ENCODE assay signal across 8 mouse cellular contexts in genomic region chr11:87357317-87358300, GRCm38 (mm10). TPM values are rescaled to one million over a fixed set of nuclear protein-coding genes. Genes with fewer than 3 reads are reported as not detected.
DNase-seq lines count a peak whose midpoint lies in the region; ATAC-seq and TF ChIP-seq lines count a peak whose summit lies in the region.

No protein-coding gene starts in this region.

- peak overlapping the region; percentile 97 for H3K4me2 ChIP-seq in embryonic facial prominence, embryonic 15.5 days (replicated peaks)
- H3K4me2 ChIP-seq in hindbrain, embryonic 16.5 days (ENCODE audit: low read length), result peak overlapping the region; percentile 79
- H3K4me2 ChIP-seq in liver, embryonic 12.5 days, result peak overlapping the region; percentile 98

- H3K9me3 ChIP-seq in embryonic facial prominence, embryonic 15.5 days (replicated peaks), result no peaks in the 10 kb centered on the region
- H3K9me3 ChIP-seq in hindbrain, embryonic 16.5 days (ENCODE audit: control insufficient read depth, low read length), result no peaks in the 10 kb centered on the region
- H3K9me3 ChIP-seq in liver, embryonic 12.5 days (replicated peaks), result no peaks in the 10 kb centered on the region

- peak overlapping the region; percentile 35 for H3K9ac ChIP-seq in embryonic facial prominence, embryonic 15.5 days
- H3K9ac ChIP-seq in hindbrain, embryonic 16.5 days (ENCODE audit: low read depth, low read length), result peak overlapping the region; percentile 94
- peak overlapping the region; percentile 87 for H3K9ac ChIP-seq in liver, embryonic 12.5 days

- no peak for ATAC-seq in embryonic facial prominence, embryonic 15.5 days (ENCODE audit: insufficient number of reproducible peaks, low FRiP score, low TSS enrichment, low read depth)
- no peak for ATAC-seq in hindbrain, embryonic 16.5 days
- ATAC-seq in liver, embryonic 12.5 days, result peak; percentile 18; the same call in 1 of the 2 replicates

- WGBS in lung, adult 2 months, result 8% methylated on average over 31 of the region's 31 CpGs
- WGBS in embryonic facial prominence, embryonic 15.5 days, result 6% methylated on average over 31 of the region's 31 CpGs
- WGBS in hindbrain, embryonic 16.5 days, result 4% methylated on average over 31 of the region's 31 CpGs
- WGBS in liver, embryonic 12.5 days (ENCODE audit: insufficient replicate concordance), result 6% methylated on average over 31 of the region's 31 CpGs

- TF ChIP-seq POLR2A in lung, adult 2 months (IDR thresholded peaks at IDR 0.05; ENCODE audit: borderline replicate concordance, extremely low read depth, low read depth, low read length), result no peak

- DNase-seq in lung, adult 2 months, result no peak
- no peak for DNase-seq in lung, postnatal 10 days
- peak; percentile 46 for DNase-seq in ZHBTc4 (ENCODE audit: low read depth, low spot score)
- DNase-seq in right cerebral cortex, postnatal 10 days (ENCODE audit: low spot score in 2 of 2), result peak; percentile 46 to 52
- DNase-seq in ovary, postnatal 14 days (ENCODE audit: low spot score), result no peak

- no peak overlapping the region for H3K27ac ChIP-seq in embryonic facial prominence, embryonic 15.5 days (replicated peaks)
- H3K27ac ChIP-seq in hindbrain, embryonic 16.5 days (ENCODE audit: low read depth, low read length), result peak overlapping the region; percentile 84
- H3K27ac ChIP-seq in liver, embryonic 12.5 days, result peak overlapping the region; percentile 75

- H3K4me3 ChIP-seq in lung, adult 2 months (replicated peaks; ENCODE audit: extremely low read depth, low read depth, low read length), result peak overlapping the region; percentile 34
- H3K4me3 ChIP-seq in embryonic facial prominence, embryonic 15.5 days (replicated peaks), result peak overlapping the region; percentile 70
- H3K4me3 ChIP-seq in hindbrain, embryonic 16.5 days (ENCODE audit: low read length), result peak overlapping the region; percentile 93
- H3K4me3 ChIP-seq in liver, embryonic 12.5 days, result peak overlapping the region; percentile 84

- H3K36me3 ChIP-seq in embryonic facial prominence, embryonic 15.5 days, result no peaks in the 10 kb centered on the region
- no peaks in the 10 kb centered on the region for H3K36me3 ChIP-seq in hindbrain, embryonic 16.5 days (ENCODE audit: control insufficient read depth, insufficient read depth, low read length)
- H3K36me3 ChIP-seq in liver, embryonic 12.5 days, result no peaks in the 10 kb centered on the region

- H3K4me1 ChIP-seq in lung, adult 2 months (ENCODE audit: control insufficient read depth, insufficient read depth, low read length), result 0 out of 2 replicates have a peak, but pooled peaks cover 2% of the 10 kb centered on the region
- peaks cover 16% of the 10 kb centered on the region for H3K4me1 ChIP-seq in embryonic facial prominence, embryonic 15.5 days
- peaks cover 6% of the 10 kb centered on the region for H3K4me1 ChIP-seq in hindbrain, embryonic 16.5 days (ENCODE audit: control insufficient read depth, insufficient read depth, low read depth, low read length)
- H3K4me1 ChIP-seq in liver, embryonic 12.5 days, result peaks cover 22% of the 10 kb centered on the region

- no peak for TF ChIP-seq CTCF in lung, adult 2 months (IDR thresholded peaks at IDR 0.05; ENCODE audit: insufficient read depth, low read length)

- peaks cover 37% of the 10 kb centered on the region for H3K27me3 ChIP-seq in embryonic facial prominence, embryonic 15.5 days
- H3K27me3 ChIP-seq in hindbrain, embryonic 16.5 days (replicated peaks; ENCODE audit: control insufficient read depth, insufficient read depth, low read length), result no peaks in the 10 kb centered on the region
- peaks cover 55% of the 10 kb centered on the region for H3K27me3 ChIP-seq in liver, embryonic 12.5 days (replicated peaks)

RNA-seq across cellular contexts. Expression of gene Ppm1e, which starts 1.2 kb away (rescaled TPM):
- 0.27 and 0.46 TPM in 2 replicates for polyA plus RNA-seq in lung, adult 2 months (2012; rRNA removed)
- polyA plus RNA-seq in embryonic facial prominence, embryonic 15.5 days (2015; fragmentation: Nextera tagmentation; extraction: Ambion mirVana), result 3.9 and 4.7 TPM in 2 replicates
- polyA plus RNA-seq in hindbrain, embryonic 16.5 days (2015; fragmentation: Nextera tagmentation; extraction: Ambion mirVana), result 21.9 and 22.6 TPM in 2 replicates
- 2.9 and 3.4 TPM in 2 replicates for polyA plus RNA-seq in liver, embryonic 12.5 days (2016; fragmentation: Nextera tagmentation; extraction: Ambion mirVana)

RNA-seq across cellular contexts. Expression of gene Rad51c, which starts 47.1 kb away (rescaled TPM):
- polyA plus RNA-seq in lung, adult 2 months (2012; rRNA removed), result 0.36 and 0.44 TPM in 2 replicates
- polyA plus RNA-seq in embryonic facial prominence, embryonic 15.5 days (2015; fragmentation: Nextera tagmentation; extraction: Ambion mirVana), result 6.4 and 7.3 TPM in 2 replicates
- polyA plus RNA-seq in hindbrain, embryonic 16.5 days (2015; fragmentation: Nextera tagmentation; extraction: Ambion mirVana), result 3.8 and 5.1 TPM in 2 replicates
- 5.0 and 5.9 TPM in 2 replicates for polyA plus RNA-seq in liver, embryonic 12.5 days (2016; fragmentation: Nextera tagmentation; extraction: Ambion mirVana)

RNA-seq across cellular contexts. Expression of gene Tex14, which starts 47.3 kb away (rescaled TPM):
- polyA plus RNA-seq in lung, adult 2 months (2012; rRNA removed), result 0.39 and 0.45 TPM in 2 replicates
- 1.7 and 2.0 TPM in 2 replicates for polyA plus RNA-seq in embryonic facial prominence, embryonic 15.5 days (2015; fragmentation: Nextera tagmentation; extraction: Ambion mirVana)
- polyA plus RNA-seq in hindbrain, embryonic 16.5 days (2015; fragmentation: Nextera tagmentation; extraction: Ambion mirVana), result 1.7 and 1.9 TPM in 2 replicates
- polyA plus RNA-seq in liver, embryonic 12.5 days (2016; fragmentation: Nextera tagmentation; extraction: Ambion mirVana), result not detected in 2 replicates

Comparison
In these comparisons a context has a peak if more than half of its experiments do, and no peak if none do; other contexts are left out.
1. DNase-seq: peak in ZHBTc4 (single experiment) and right cerebral cortex, postnatal 10 days (2 of 2); none in lung, adult 2 months (single experiment), lung, postnatal 10 days (single experiment) and ovary, postnatal 14 days (single experiment).
2. H3K4me3 ChIP-seq: peak in every context shown above with its lines; median percentile 93 in hindbrain, embryonic 16.5 days; 84 in liver, embryonic 12.5 days; 70 in embryonic facial prominence, embryonic 15.5 days; 34 in lung, adult 2 months.
3. H3K9ac ChIP-seq: peak in every context shown above with its lines; median percentile 94 in hindbrain, embryonic 16.5 days; 87 in liver, embryonic 12.5 days; 35 in embryonic facial prominence, embryonic 15.5 days.
4. Peak in every context shown above with its lines, with median percentiles within 50 percentile points of each other: H3K4me2 ChIP-seq.